Mouse (Mus musculus): ENCODE data around the gene Kcna5.
A peak's percentile ranks its signal among the peaks of the same experiment; 100 is the strongest.

Kcna5 gene

DNA sequence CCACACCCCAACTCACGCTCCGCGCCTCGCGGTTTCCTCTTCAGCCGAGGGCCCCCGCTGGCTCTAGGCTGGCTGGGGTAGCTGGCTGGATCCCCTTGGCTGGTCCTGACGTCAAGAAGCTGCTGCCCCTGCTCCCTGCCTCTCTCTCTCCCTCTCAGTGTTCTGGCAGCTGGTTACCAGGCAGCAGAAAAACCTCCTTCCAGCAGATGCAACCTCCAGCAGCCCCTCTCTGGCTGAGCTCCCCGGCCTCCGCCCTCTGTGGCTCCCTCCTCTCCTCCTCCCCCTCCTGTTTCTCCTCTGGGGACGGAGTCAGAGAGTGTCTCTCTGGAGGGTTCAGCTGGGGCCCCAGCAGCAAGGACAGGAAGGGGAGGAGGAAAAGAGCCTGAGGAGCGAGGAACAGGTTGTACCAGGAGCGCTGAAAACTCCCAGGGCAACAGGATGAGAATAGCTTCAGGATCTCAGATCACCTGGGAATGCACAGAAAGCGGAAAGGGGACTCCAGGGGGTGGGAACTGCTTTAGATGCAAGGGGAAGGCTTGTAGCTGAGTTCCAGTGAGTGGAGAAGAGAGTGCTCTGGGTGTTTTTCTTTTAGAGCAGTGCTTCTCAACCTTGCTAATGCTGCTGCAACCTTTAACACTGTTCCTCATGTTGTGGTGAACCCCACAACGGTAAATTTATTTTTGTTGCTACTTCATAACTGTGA is at the start of gene Kcna5:
Kcna5 (minus strand) TSS at position 205 of the 703 bp plus-strand sequence.
- DNase-seq (ENCODE audit: low spot score in 2 of 2) = peak; percentile 35 to 40

DNA sequence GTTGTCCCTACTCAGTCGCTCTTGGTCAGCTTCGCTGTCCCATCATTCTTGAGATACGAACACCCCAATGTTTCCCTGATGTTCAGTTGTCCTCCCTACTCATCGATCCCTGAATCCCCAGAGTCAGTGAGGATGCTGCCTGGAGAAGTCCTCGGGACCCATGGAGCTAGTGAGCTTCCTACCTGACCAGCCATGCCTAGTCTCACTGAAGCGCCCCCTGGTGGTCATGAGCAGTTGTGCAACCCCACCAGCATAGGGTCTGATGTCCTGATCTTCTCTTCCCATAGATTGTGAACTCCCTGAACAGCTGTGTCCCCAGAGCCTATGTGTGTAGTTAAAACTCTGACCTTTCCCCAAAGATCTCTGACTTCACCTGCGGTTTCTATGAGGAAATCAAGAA is 47.9 kb upstream of the Kcna5 start:
- DNase-seq (ENCODE audit: low spot score in 2 of 2) = no peak

DNA sequence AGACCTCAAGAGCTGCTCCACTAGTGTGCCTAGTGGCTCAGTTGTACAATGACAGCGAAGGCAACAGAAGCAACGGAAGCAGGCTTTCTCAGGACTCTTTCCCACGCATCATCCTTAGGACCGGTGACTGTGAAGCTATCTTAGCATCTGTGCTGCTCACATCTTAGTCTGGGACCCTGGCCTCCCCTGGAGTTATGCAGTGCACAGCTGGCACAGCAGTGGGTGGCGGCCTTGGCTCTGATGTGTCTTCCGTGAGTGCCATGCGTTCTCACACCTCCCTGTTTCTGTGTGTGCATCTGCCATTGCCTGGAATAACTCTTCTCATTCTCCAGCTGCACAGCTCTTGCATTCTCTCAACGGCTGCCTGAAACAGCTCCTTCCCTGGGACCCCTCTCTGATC is 46.4 kb upstream of the Kcna5 start:
- DNase-seq (ENCODE audit: low spot score in 2 of 2) = peak; percentile 52 to 71

DNA sequence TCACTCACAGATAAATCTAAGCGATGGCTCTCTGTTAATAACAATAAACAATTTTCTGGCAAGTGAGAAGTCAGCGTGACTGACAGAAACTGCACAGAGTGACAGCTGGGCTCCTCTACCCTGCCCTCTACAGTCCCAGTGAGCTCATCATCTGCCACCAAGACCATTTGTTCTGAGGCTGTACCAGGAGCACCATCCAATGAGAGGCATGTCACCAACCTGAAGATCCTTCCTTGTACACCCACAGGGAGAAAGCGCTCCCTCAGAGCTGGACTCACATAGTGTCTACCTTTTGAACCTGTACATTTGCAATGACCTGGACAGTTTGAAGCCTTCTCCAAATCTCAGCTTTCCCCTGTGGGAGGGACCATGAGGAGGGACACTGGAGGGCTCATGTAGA is 45.4 kb upstream of the Kcna5 start:
- DNase-seq (ENCODE audit: low spot score in 2 of 2) = no peak

DNA sequence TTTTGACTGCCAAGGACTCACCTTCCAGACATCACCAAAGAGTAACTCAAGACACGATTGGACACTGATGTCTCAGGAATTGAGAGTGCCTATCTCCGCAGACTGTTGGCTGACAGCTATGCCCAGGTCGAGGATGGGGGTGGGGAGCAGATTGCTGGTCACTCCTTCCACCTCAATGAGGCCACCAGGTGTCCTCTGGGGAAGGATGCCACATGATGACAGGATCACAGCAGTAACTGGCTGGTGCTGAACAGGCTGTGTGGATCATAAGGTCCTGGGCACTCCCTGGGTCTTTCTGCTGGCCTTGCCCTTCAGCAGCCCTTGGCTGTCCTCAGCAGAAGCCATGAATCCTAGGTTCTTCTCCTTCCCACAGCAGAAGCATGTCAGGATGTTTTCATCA is 42.2 kb upstream of the Kcna5 start:
- no peak for DNase-seq (ENCODE audit: low spot score in 2 of 2)

DNA sequence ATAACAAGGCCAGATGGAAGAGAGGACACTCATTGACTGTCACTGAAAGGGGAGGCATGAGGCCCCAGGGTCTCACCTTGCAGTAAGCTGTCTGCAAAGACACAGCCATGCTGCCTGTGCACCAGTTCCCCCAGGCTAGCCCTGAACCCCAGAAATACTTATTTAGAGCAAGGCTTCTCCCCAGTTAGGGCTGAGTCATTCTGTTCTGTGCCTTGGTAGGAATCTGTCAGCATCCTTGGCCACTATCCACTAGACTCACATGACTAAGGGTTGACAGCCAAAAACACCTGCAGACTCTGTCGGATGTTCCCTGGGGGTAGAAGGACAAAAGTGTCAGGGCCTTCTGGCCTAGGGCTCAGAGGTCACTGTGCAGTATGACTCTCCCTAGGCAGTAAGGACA is 41.4 kb upstream of the Kcna5 start:
- DNase-seq (ENCODE audit: low spot score in 2 of 2) = no peak

DNA sequence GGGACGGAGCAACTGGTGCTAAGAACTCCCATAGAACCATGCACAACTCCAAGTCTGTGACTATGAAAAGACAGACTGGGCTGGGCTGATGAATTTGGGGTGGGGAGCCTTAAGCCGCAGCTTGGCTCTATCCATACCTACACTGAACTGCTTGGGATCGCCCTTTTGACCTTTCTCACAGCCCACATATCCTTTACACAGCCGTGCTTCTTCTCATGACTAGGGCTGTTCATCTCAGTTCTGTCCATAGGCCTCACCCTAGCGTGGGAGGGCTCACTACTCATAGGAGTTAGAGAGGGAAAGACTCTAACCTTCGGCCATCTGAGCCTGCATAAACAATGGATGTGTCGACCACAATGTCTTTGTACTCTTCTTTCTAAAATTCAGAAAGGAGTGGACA is 39.6 kb upstream of the Kcna5 start:
- no peak for DNase-seq (ENCODE audit: low spot score in 2 of 2)

DNA sequence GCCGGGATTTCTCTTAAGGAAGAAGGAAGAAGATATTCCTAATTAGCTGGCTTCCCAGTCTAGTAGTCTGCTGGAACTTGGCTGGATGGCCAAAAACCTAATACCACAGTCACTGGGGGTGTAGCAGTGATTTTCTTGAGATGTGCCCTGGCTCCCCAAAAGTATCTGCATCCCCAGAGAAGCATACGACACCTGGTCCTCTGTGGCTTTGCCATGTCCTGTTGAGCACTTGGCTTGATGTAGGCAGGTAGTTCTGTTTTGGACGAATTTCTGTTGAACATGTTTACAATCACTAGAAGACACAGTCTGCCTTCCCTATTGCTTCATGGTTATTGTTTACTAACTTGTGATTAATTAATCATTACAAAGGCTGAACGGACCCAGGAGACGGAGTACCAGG is 37.8 kb upstream of the Kcna5 start:
- no peak for DNase-seq (ENCODE audit: low spot score in 2 of 2)

DNA sequence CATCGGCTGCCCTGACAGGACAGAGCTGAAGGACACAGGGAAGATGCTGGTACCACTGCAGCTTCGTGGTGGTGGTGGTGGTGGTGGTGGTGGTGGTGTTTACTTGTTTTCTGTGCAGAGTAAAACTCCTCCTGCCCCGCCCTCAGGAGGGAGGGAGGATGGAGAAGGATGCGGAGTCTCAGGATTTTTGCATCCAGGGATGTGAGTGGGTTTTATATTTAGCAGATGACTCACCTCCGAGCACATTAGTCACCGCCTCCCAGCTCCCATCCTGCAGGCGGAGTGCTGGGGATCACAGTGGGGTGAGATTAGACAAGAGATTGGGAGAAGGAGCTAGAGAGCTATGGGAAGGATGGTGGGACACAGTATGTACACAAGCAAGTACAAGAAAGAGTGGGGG is 34.6 kb upstream of the Kcna5 start:
- peak; percentile 54 to 67 for DNase-seq (ENCODE audit: low spot score in 2 of 2)

DNA sequence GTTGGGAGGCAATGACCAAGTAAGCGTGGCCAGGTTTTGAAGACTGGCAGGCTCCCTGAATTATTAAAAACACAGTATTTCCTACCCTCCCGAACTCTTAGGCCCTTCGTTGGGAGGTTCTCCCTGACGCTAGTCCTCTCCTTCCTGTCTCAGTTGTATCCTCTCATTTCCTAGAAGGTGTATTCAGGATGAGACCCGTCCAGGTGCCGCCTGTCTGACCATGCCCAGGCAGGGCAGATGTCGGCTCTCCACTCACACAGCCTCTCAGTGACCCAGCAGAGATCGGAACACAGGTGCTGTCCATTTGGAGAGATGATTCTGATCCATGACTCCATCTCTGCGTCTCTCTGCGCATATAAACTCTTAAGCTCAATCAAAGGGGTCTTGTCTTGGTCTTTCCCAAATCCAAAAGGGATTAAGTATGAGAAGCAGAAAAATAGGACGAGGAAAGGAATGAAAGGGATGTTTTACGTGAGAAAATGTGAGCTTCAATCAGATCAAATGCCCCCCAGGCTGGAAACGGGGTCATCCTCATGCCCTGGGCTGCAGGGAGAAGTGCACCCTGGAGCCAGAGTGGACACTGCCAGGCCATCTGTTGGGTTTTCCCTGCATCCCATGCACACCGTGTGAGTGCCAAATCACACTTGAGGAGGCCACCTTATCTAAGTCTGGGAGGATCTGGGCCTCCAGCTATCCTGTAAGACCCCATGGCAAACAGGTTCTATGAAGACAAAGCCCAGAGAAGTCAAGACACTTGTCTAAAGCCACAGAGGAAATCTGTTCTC is 33.0 kb upstream of the Kcna5 start:
- DNase-seq (ENCODE audit: low spot score in 2 of 2) = no peak

DNA sequence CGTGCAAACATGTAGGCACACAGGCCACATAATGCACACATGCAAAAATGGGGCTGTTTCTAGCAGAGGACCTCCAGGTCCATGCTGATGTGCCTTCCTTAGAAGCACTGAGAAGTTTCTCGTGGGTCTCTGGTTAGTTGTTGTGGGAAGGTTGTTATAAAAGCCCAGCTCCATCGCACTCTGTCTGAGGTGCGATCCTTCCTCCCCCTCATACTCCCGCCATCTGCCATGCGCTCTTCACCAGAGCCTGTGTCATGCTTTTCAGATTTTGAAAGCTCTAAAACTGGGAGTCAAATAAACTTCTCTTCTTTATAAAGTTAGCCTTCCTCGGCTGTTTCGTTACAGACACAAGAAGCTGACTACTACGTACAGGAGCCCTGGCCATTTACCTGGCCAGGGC is 32.1 kb upstream of the Kcna5 start:
- DNase-seq (ENCODE audit: low spot score in 2 of 2) = no peak

DNA sequence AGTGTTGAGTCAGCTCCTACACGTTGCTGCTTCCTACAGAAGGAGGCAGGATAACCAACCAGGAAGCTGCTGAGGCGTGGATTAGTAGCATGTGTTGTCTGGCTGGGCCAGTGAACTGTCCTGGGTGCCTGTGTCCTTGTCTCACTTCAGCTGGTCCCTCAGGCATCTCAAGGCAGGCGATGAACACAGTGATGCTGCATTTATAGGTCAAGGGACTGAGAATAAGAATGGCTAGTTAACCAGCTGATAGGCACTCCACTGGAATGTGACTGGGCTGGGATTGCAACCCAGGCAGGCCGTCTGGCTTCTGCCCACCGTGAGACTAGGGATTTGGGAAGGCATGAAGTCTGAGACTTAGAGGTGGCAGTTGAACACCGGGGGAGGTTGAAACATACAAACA is 29.2 kb upstream of the Kcna5 start:
- DNase-seq (ENCODE audit: low spot score in 2 of 2) = no peak

DNA sequence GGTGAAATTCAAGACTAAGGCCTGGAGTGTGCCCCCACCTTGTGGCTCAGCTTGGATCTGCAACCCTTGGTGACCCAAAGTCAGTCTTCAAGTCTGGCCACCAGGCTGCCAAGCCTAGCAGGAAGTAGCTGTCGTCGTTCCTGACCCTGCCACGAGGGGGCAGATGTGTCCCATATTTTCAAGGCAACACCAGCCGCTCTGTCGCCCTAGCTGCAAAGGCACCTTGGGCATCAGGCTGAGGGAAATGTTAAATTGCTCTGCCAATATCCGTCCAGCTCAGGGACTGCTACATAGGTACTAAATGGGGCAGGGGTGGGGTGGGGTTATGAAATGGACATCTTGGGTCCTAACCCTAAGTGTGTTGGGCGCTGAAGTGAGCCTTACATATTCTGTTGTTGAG is 28.7 kb upstream of the Kcna5 start:
- peak; percentile 87 to 92 for DNase-seq (ENCODE audit: low spot score in 2 of 2)

DNA sequence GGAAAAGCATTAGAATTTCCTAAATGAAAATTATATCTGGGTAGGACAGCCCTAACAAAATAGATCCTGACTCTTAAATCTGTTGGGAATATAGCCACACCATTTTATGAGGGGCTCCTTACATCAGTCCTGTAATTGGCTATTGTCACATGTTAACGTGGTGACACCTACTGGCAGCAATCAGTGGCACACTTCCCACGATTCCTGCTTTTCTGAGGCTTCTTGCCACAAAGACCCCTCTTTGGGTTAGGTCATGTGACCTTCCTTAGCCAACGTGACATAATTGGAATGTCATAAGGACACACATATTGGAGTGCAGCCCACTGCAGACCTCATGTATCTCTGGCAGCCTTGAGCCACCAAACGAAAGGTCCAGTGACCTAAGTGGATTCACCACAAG is 26.5 kb upstream of the Kcna5 start:
- no peak for DNase-seq (ENCODE audit: low spot score in 2 of 2)

DNA sequence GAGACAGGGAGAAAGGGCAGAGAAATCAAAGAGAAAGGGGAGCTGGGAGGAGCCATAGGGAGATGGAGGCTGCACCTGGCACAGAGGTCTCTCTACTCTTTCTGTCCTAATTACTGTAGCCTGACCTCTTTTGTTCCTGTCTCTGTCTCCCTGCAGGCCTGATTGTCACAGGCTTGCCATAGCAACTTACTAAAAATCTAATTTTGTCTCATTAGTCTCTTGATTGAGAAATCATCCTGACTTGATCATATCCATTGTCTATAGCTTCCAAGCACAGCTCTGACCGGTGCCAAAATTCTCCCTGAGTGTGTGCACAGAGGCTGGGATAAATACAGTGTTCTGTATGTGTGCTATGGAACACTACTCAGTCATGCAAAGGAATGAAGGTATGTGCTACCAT is 25.5 kb upstream of the Kcna5 start:
- DNase-seq (ENCODE audit: low spot score in 2 of 2) = no peak

DNA sequence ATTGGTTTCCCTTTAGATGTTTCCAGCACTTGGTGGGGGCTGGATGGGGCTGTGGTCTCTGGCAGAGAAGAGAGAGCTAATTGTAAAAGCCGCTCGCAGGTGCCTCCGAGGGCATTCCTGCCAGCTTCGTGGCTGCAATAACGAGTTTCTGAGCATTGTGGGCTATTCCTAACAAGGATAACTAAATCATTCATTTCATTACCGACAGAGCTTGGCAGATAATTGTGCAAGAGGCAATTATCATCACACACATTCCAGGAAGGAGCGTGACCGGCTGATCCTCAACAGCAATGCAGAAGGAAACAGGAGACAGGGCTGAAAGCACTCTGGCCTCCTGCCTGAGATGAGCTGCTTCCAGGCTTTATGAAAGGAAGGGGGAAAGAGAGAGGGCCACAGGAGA is 24.8 kb upstream of the Kcna5 start:
- no peak for DNase-seq (ENCODE audit: low spot score in 2 of 2)

DNA sequence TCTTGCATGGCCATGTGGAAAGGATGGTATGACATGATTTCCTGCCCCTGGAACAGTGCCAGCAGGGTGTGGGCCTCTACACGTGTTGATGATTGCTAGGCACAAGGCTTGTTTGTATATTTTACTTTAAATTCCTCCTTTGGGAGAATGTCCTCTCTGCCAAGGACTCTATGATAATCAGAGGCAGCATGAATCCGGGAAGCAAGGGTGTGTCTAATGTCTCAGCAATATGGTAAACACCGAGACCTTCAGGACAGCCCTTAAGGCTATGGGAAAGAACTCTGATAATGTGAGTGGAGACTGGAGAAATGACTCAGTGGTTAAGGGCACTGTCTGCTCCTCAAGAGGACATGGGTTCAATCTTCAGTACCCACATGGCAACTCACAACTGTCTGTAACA is 23.1 kb upstream of the Kcna5 start:
- DNase-seq (ENCODE audit: low spot score in 2 of 2) = no peak

DNA sequence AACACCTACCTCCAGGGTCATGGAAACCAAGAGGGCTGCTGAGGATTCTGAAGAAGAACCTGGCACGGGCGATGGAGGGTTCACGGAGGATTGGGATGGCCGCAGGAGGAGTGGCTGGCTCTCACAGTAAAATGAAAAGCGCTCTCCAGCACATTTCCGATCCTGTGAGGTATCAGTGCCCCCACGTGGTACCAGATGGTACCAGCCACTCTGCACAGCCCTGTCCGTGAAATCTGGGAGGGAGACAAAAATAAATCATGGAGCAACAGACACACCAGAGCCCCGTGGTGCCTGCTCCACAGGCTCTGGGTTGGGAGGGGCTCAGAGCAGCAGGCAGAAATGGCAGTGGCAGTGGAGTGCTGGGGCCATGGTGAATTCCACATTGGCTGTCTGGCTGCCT is 18.6 kb upstream of the Kcna5 start:
- DNase-seq (ENCODE audit: low spot score in 2 of 2) = peak; percentile 63 to 64

DNA sequence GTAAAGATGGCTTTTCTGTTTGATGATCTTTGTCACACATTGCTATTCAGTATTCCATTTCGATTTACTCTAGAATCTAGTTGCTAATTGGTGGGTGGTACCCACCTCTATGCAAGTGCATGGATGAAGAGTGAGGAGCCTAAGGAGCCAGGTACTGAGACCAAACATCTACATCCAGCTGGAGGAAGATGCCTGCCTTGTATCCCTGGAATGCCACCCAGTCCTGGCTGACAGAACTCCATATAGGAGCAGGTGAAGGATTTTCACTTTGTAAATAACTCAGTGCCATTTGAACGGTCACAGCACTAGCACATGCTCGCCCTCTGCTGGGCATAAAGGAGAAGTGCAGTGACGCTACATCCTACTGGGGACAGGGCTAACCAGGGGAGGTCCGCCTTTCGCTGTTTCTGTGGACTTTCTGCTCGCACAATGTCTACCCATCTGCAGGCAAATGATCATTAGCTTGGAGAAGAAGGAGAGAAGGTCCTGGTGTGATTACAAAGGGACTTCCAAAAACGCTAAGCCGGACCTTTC is 16.7 kb upstream of the Kcna5 start:
- peak in 1 of 2 experiments; percentile 72 for DNase-seq (ENCODE audit: low spot score in 2 of 2)

DNA sequence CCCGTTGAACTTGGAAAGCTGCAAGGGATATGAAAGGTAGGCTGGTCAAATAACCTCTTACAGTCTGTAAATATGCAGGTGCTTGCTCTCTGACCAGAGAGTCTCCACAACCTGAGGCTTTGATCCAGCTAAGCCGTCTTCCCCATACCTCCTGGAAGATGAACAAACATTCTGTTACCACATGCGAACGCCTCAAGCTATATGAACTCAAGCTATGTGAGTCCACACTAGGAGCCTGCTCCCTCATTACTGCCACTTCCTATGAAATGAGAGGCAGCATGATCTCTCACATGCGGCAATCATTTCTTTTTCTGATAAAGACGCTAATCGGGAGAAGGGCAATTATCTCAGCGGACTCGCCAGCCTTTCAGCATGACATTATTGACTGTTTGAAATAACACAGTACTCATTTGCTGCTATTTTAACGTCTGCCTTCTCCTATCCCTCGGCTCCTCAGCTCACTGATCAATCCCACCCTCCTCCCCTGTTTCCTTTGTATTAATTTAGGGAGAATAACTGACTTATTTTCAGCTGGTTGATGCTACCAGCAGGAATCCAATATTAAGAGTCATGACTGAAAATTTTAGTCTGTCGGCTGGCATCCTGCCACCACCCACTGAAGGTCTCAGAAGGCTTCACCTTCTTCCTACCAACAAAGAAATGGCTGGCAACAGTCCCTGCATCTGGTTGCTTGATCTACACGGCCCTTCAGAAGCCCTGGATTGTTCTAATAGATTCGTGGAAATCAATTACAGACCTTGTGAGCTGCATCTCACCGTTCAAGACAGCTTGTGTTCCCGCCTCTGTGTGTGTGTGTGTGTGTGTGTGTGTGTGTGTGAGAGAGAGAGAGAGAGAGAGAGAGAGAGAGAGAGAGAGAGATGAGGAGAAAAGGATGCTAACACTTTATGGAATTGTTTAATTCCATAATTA is 9.2 kb upstream of the Kcna5 start:
- no peak for DNase-seq (ENCODE audit: low spot score in 2 of 2)

DNA sequence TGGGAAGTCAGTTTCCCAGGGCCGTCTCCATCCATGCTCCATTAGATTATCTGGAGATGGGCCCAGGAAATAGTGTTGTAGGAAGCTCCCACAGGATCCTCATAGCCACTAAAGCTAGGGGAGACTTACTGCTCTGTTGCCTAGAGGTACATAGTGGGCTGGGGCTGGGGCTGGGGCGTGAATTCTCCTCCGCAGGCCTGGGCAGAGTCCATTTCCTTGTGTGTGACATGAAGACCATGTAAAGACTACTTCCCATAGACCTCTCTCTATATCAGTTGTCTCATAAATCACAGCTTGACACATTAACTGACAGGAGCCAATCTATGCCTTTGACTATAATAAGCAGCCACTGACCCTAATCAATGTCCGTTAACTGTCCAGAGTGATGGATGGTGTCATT is 7.5 kb upstream of the Kcna5 start:
- DNase-seq (ENCODE audit: low spot score in 2 of 2) = no peak

DNA sequence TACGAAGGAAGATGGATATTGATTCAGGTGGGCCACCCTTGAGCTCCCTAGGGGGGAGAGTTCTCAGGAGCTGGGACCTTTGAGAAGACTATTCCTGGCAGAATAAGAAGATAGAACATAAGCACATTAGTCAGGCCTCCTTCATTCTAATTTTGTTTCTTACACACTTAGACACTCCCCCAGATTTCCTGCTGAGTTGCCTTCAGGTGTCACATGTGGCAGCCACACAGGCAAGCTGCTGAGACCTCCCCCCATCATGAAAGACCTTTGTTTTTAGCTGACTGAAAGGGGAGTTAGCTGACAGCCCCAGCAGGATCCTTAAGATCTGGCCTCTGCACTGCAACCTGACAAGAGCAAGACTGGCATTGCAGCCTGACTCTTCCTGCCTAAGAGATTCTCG is 2.3 kb upstream of the Kcna5 start:
- no peak for DNase-seq (ENCODE audit: low spot score in 2 of 2)
